Comparison of ENCODE assay signal across 13 mouse cellular contexts in genomic region chr14:29403849-29404808, GRCm38 (mm10).
DNase-seq lines count a peak whose midpoint lies in the region; ATAC-seq lines count a peak whose summit lies in the region.
"Had no signal": no experiment of that assay in that cellular context is flagged by ENCODE, and none has a peak within 500 bp of the region (broad histone marks: within the 10 kb centered on the region; RNA-seq: fewer than 3 reads in every experiment).

No protein-coding gene starts in this region.

- no peak overlapping the region for H3K27ac ChIP-seq in embryonic facial prominence, embryonic 14.5 days (replicated peaks; ENCODE audit: low read depth, low read length)
- no peak overlapping the region for H3K27ac ChIP-seq in lung, embryonic 16.5 days (ENCODE audit: low read length)
- H3K27ac ChIP-seq: hindbrain, embryonic 15.5 days; liver, embryonic 14.5 days; midbrain, embryonic 12.5 days; stomach, embryonic 15.5 days had no signal

- intact Hi-C loops in left cerebral cortex, postnatal 36 days (cut with DNase I) = no loop called here

- no peaks in the 10 kb centered on the region for H3K9me3 ChIP-seq in embryonic facial prominence, embryonic 14.5 days (ENCODE audit: control insufficient read depth, low read length)
- no peaks in the 10 kb centered on the region for H3K9me3 ChIP-seq in lung, embryonic 16.5 days (ENCODE audit: control insufficient read depth, low read length)
- H3K9me3 ChIP-seq: hindbrain, embryonic 15.5 days; midbrain, embryonic 12.5 days; stomach, embryonic 15.5 days had no signal

- H3K36me3 ChIP-seq in embryonic facial prominence, embryonic 14.5 days (ENCODE audit: control insufficient read depth, insufficient read depth, low read length) = no peaks in the 10 kb centered on the region
- H3K36me3 ChIP-seq in lung, embryonic 16.5 days (ENCODE audit: control insufficient read depth, insufficient read depth, low read length) = no peaks in the 10 kb centered on the region
- H3K36me3 ChIP-seq: hindbrain, embryonic 15.5 days; midbrain, embryonic 12.5 days; stomach, embryonic 15.5 days had no signal

- H3K9ac ChIP-seq in embryonic facial prominence, embryonic 14.5 days (ENCODE audit: low read depth, low read length) = no peak overlapping the region
- no peak overlapping the region for H3K9ac ChIP-seq in lung, embryonic 16.5 days (ENCODE audit: low read length)
- H3K9ac ChIP-seq: hindbrain, embryonic 15.5 days; liver, embryonic 14.5 days; midbrain, embryonic 12.5 days; stomach, embryonic 15.5 days had no signal

- H3K4me1 ChIP-seq in embryonic facial prominence, embryonic 14.5 days (ENCODE audit: control insufficient read depth, insufficient read depth, low read length) = peaks cover 9% of the 10 kb centered on the region
- H3K4me1 ChIP-seq in lung, embryonic 16.5 days (replicated peaks; ENCODE audit: control insufficient read depth, insufficient read depth, low read length) = peaks cover 4% of the 10 kb centered on the region

- 58% methylated on average over 8 of the region's 8 CpGs for WGBS in embryonic facial prominence, embryonic 14.5 days
- WGBS in lung, embryonic 16.5 days = 53% methylated on average over 8 of the region's 8 CpGs

- no peak overlapping the region for H3K4me3 ChIP-seq in embryonic facial prominence, embryonic 14.5 days (ENCODE audit: low read depth, low read length)
- H3K4me3 ChIP-seq in lung, embryonic 16.5 days (ENCODE audit: low read length) = no peak overlapping the region
- H3K4me3 ChIP-seq: hindbrain, embryonic 15.5 days; midbrain, embryonic 12.5 days; stomach, embryonic 15.5 days had no signal

- DNase-seq in heart, adult 11 months = peak; percentile 84
- no peak for DNase-seq in heart, adult 8-10 months (ENCODE audit: low spot score)
- peak; percentile 11 to 19 for DNase-seq in layer of hippocampus, postnatal 10 days (ENCODE audit: low spot score in 2 of 2)
- DNase-seq in layer of hippocampus, adult 9-11 months = no peak
- peak; percentile 48 for DNase-seq in embryonic facial prominence, embryonic 14.5 days (ENCODE audit: low spot score)
- DNase-seq in left cerebral cortex, postnatal 36 days (ENCODE audit: low spot score in 2 of 2) = no peak
- no peak for DNase-seq in urinary bladder, adult 2 months (ENCODE audit: low spot score)
- DNase-seq: left cerebral cortex, postnatal 4 days had no signal

- no peak overlapping the region for H3K4me2 ChIP-seq in embryonic facial prominence, embryonic 14.5 days (ENCODE audit: low read depth, low read length)
- no peak overlapping the region for H3K4me2 ChIP-seq in lung, embryonic 16.5 days (ENCODE audit: low read depth, low read length)
- H3K4me2 ChIP-seq: hindbrain, embryonic 15.5 days; midbrain, embryonic 12.5 days; stomach, embryonic 15.5 days had no signal

- H3K27me3 ChIP-seq in embryonic facial prominence, embryonic 14.5 days (replicated peaks; ENCODE audit: control insufficient read depth, insufficient read depth, low read length) = no peaks in the 10 kb centered on the region
- H3K27me3 ChIP-seq in lung, embryonic 16.5 days (ENCODE audit: control insufficient read depth, insufficient read depth, low read depth, low read length) = no peaks in the 10 kb centered on the region
- H3K27me3 ChIP-seq: hindbrain, embryonic 15.5 days; midbrain, embryonic 12.5 days; stomach, embryonic 15.5 days had no signal

- ATAC-seq in embryonic facial prominence, embryonic 14.5 days (ENCODE audit: low read depth) = peak; percentile 64; the same call in 1 of the 2 replicates
- ATAC-seq in lung, embryonic 16.5 days (ENCODE audit: low read depth) = peak; percentile 81

Comparison
In these comparisons a context has a peak if more than half of its experiments do, and no peak if none do; other contexts are left out.
1. DNase-seq: peak in heart, adult 11 months (single experiment), layer of hippocampus, postnatal 10 days (2 of 2) and embryonic facial prominence, embryonic 14.5 days (single experiment); none in heart, adult 8-10 months (single experiment), layer of hippocampus, adult 9-11 months (single experiment), left cerebral cortex, postnatal 36 days (0 of 2) and urinary bladder, adult 2 months (single experiment).